Mouse (Mus musculus) kidney, embryonic 14.5 days (tissue): ENCODE data around the gene A930009A15Rik. TPM values are rescaled to one million over a fixed set of nuclear protein-coding genes. Genes with fewer than 3 reads are reported as not detected.

Source experiments
- ATAC-seq: fragments of 200-750 bp; cut with Nextera tagmentation; 2 replicates; pipeline ENCODE4 v1.8.0; 2017; ENCODE audit warnings: moderate number of reproducible peaks, mild to moderate bottlenecking, moderate TSS enrichment, moderate library complexity; ENCODE audit not compliant: low FRiP score, low TSS enrichment
- H3K27ac ChIP-seq: fragments of 300-500 bp; sonication (generic); 2 replicates; pipeline ENCODE4 v1.5.1; 2014; ENCODE audit warnings: low read depth, mild to moderate bottlenecking, low read length, moderate library complexity, mixed read lengths
- H3K27me3 ChIP-seq: fragments of 300-500 bp; sonication (generic); 2 replicates; pipeline ENCODE4 v1.6.1; 2014; ENCODE audit warnings: mild to moderate bottlenecking, low read length; ENCODE audit not compliant: control insufficient read depth, insufficient read depth
- H3K36me3 ChIP-seq: fragments of 300-500 bp; sonication (generic); 2 replicates; pipeline ENCODE4 v1.6.1; 2014; ENCODE audit warnings: low read length, mixed read lengths; ENCODE audit not compliant: control insufficient read depth, insufficient read depth
- H3K4me1 ChIP-seq: fragments of 300-500 bp; sonication (generic); 2 replicates; pipeline ENCODE4 v1.6.1; 2014; ENCODE audit warnings: low read length, mixed read lengths; ENCODE audit not compliant: control insufficient read depth, insufficient read depth
- H3K4me2 ChIP-seq: fragments of 300-500 bp; sonication (generic); replicated peaks from 2 replicates; pipeline ENCODE4 v1.6.1; 2014; ENCODE audit warnings: low read depth, mild to moderate bottlenecking, low read length
- H3K4me3 ChIP-seq: fragments of 300-500 bp; sonication (generic); 2 replicates; pipeline ENCODE4 v1.5.1; 2014; ENCODE audit warnings: mild to moderate bottlenecking, low read length
- H3K9ac ChIP-seq: fragments of 300-500 bp; sonication (generic); 2 replicates; pipeline ENCODE4 v1.6.1; 2014; ENCODE audit warnings: low read depth, mild to moderate bottlenecking, low read length, moderate library complexity
- H3K9me3 ChIP-seq: fragments of 300-500 bp; sonication (generic); 2 replicates; pipeline ENCODE4 v1.6.1; 2016; ENCODE audit warnings: low read length; ENCODE audit not compliant: control insufficient read depth
- whole genome bisulfite sequencing: fragments of 180-500 bp; shearing (Covaris S2); extraction: QIAGEN DNeasy Blood & Tissue Kit; methylation state at CpG from one replicate; pipeline ENCODE4 v1.1.7; 2014; 5-methylcytosine and 5-hydroxymethylcytosine counted together
- polyA plus RNA-seq: library from polyadenylated mRNA; unstranded; fragments of >200 nt; fragmentation: Nextera tagmentation; extraction: Ambion mirVana; gene quantifications from 2 replicates; pipeline ENCODE4 v1.2.1, GENCODE M21; 2014

The A930009A15Rik gene
- polyA plus RNA-seq, 1 experiment from 2014 or later: 0.37 TPM

- Histone ChIP-seq H3K9ac (no peak overlapping the region), H3K36me3 (no peaks in the 10 kb centered on the region), H3K27ac (no peak overlapping the region), H3K9me3 (no peaks in the 10 kb centered on the region), H3K4me2 (no peak overlapping the region), H3K4me1 (no peaks in the 10 kb centered on the region), H3K27me3 (no peaks in the 10 kb centered on the region), H3K4me3 (no peak overlapping the region)
- no peak for ATAC-seq
- WGBS: 80% methylated on average over 3 of the region's 3 CpGs
Observed at GRCm38 (mm10) chr10:115551069-115551468, 18.7 kb upstream of the A930009A15Rik start.

DNA sequence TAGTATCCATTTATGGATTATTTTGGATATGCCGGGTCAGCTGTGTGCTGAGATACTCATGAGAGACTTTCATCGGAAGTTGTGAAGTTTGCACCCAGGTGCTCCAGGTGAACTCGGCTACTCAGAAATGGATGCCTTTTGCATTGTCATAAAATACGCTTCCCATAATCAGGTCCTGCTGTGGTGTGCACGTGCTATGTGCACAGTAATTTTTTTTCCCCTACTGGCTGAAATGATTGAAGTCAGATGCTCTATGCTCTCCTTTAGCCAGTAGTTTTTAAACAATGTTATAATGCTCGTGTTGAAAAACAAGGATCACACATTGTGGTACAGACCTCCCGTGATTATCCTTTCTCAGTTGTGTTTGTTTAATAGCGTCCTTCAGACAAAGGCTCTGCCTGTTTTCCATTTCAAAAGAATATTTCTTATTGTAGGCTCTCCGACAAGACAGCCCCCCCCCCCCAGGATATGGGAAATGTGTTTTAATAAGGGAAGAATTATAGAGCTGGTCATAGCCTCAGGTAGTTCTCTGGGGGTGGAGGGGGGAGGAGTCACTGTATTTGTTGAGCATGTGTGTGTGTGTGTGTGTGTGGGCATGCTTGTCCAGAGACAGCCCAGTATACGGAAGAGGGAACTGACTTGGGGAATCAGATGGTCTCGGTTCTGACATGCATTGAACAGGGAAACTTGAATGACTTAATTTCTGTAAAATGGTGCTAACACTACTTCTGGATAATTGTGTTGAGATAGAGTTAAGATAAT lies 16.3 kb upstream of the A930009A15Rik start:
- ATAC-seq: no peak
- Histone ChIP-seq H3K4me2 (no peak overlapping the region), H3K4me3 (no peak overlapping the region), H3K36me3 (no peaks in the 10 kb centered on the region), H3K27me3 (no peaks in the 10 kb centered on the region), H3K27ac (no peak overlapping the region), H3K9ac (no peak overlapping the region), H3K4me1 (peaks cover 8% of the 10 kb centered on the region), H3K9me3 (no peaks in the 10 kb centered on the region)
- WGBS: 78% methylated on average over 11 of the region's 11 CpGs

GRCm38 (mm10) chr10:115555191-115555765 lies 14.5 kb upstream of the A930009A15Rik start:
- H3K4me2 ChIP-seq: no peak overlapping the region
- H3K4me1 ChIP-seq: peaks cover 8% of the 10 kb centered on the region
- H3K36me3 ChIP-seq: no peaks in the 10 kb centered on the region
- no peak for ATAC-seq
- no peak overlapping the region for H3K9ac ChIP-seq
- H3K4me3 ChIP-seq: no peak overlapping the region
- H3K9me3 ChIP-seq: no peaks in the 10 kb centered on the region
- no peaks in the 10 kb centered on the region for H3K27me3 ChIP-seq
- WGBS: 54% methylated on average over 2 of the region's 2 CpGs
- no peak overlapping the region for H3K27ac ChIP-seq

DNA sequence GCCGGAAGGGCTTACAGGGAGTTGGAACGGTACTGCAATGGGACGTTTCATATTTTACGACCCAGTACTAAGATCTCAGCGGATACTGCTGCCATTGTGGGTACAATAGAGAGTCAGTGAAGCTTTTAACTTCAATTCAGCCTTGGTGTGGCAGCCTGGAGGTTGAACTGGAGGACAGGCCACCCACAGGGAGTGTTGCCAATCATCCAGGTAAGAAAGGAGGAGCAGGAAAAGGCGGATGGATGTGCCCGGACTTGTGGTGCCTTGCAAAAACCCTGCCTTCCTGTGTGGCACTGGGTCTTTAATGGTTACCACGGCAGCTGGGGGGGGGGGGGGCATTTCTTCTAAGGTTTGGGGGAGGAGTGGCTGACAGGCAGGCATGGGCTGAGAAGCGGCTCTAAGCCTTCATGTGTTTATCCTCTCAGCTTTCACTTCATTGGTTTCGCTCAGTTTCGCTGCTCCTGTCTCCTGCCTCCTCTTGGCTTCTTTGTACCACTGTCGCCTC lies 13.0 kb upstream of the A930009A15Rik start:
- H3K27me3 ChIP-seq: no peaks in the 10 kb centered on the region
- H3K4me2 ChIP-seq: peak overlapping the region; percentile 15; the same call in 1 of the 2 replicates
- H3K4me3 ChIP-seq: no peak overlapping the region
- H3K36me3 ChIP-seq: no peaks in the 10 kb centered on the region
- WGBS: 27% methylated on average over 12 of the region's 12 CpGs
- peak; percentile 51; the same call in 1 of the 2 replicates for ATAC-seq
- H3K9me3 ChIP-seq: no peaks in the 10 kb centered on the region
- no peak overlapping the region for H3K27ac ChIP-seq
- no peak overlapping the region for H3K9ac ChIP-seq
- H3K4me1 ChIP-seq: peaks cover 8% of the 10 kb centered on the region

DNA sequence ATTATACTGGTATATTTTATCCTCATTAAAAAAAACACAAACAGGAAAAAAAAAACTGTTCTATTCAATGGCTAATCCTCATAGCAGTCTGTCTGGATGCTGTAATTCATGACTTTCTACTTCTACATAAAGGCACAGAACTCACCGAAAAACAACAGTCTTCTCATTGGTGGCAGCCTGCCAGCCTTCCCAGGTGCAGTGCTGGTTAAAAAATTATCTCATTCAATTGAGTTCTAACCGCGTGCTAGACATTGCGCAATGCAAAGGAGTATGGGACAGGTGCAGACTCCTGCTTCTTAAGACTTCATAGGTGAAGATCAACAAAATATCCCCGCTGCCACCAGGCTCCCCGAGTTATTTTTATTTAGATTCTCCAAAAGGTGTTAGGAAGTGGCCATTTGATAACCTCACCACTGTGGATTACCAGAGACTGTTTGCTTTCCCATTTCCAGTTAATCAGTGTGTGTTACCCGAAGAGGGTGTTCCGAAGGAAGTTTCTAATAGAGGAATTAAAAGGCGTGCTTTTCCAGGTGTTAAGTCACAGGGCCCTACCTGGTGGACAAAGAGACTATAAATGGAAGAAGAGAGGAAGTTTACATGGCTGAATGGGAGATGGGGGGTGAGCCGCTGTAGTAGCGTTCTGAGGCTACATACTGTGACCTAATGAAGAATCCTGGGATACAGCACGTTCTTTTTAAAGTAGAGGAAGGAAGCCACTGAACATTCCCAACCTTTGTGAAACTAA lies 8.5 kb upstream of the A930009A15Rik start:
- no peak for ATAC-seq
- Histone ChIP-seq H3K4me2 (no peak overlapping the region), H3K4me1 (peaks cover 8% of the 10 kb centered on the region), H3K9ac (no peak overlapping the region), H3K27ac (no peak overlapping the region), H3K27me3 (no peaks in the 10 kb centered on the region), H3K36me3 (no peaks in the 10 kb centered on the region), H3K4me3 (no peak overlapping the region), H3K9me3 (no peaks in the 10 kb centered on the region)
- WGBS: 77% methylated on average over 12 of the region's 12 CpGs

GRCm38 (mm10) chr10:115562911-115563686 lies 6.7 kb upstream of the A930009A15Rik start:
- no peak overlapping the region for H3K9ac ChIP-seq
- no peaks in the 10 kb centered on the region for H3K36me3 ChIP-seq
- H3K4me3 ChIP-seq: no peak overlapping the region
- 84% methylated on average over 4 of the region's 4 CpGs for WGBS
- no peak for ATAC-seq
- H3K27me3 ChIP-seq: no peaks in the 10 kb centered on the region
- H3K4me1 ChIP-seq: no peaks in the 10 kb centered on the region
- H3K9me3 ChIP-seq: 0 out of 2 replicates have a peak, but pooled peaks cover 3% of the 10 kb centered on the region
- no peak overlapping the region for H3K4me2 ChIP-seq
- no peak overlapping the region for H3K27ac ChIP-seq

DNA sequence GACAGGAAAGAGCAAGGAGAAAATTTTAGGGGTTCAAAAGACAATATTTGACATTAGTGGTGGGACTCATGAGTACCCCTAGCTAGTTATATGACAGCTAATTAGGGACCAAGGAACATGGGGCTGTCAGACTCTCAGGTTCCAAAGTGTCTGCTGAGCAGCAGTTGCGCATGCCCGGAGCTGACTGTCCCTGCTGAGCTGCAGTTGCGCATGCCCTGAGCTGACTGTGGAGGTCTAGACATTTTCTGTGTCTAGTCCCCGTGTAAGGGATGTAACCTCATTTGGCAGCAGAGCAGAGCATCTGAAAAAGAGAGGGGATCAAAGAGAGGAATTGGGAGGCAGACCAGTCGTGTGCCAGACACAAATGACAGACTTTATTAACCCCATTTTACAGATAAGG lies 5.8 kb upstream of the A930009A15Rik start:
- no peak for ATAC-seq
- Histone ChIP-seq H3K4me3 (no peak overlapping the region), H3K36me3 (no peaks in the 10 kb centered on the region), H3K4me2 (no peak overlapping the region), H3K27ac (no peak overlapping the region), H3K27me3 (no peaks in the 10 kb centered on the region), H3K9me3 (0 out of 2 replicates have a peak, but pooled peaks cover 3% of the 10 kb centered on the region), H3K4me1 (no peaks in the 10 kb centered on the region), H3K9ac (no peak overlapping the region)
- WGBS: 87% methylated on average over 5 of the region's 5 CpGs

GRCm38 (mm10) chr10:115570577-115570976 lies 791 bp downstream of the A930009A15Rik start:
- no peaks in the 10 kb centered on the region for H3K36me3 ChIP-seq
- ATAC-seq: no peak
- no peak overlapping the region for H3K4me2 ChIP-seq
- H3K27me3 ChIP-seq: no peaks in the 10 kb centered on the region
- no peak overlapping the region for H3K4me3 ChIP-seq
- WGBS: 72% methylated on average over 2 of the region's 2 CpGs
- H3K9ac ChIP-seq: no peak overlapping the region
- H3K9me3 ChIP-seq: 0 out of 2 replicates have a peak, but pooled peaks cover 3% of the 10 kb centered on the region
- H3K4me1 ChIP-seq: no peaks in the 10 kb centered on the region
- H3K27ac ChIP-seq: no peak overlapping the region
